15 mouse cellular contexts compared by ENCODE assay signal in genomic region chr14:71299755-71300154, GRCm38 (mm10).
DNase-seq lines count a peak whose midpoint lies in the region; ATAC-seq lines count a peak whose summit lies in the region.
"Had no signal": no experiment of that assay in that cellular context is flagged by ENCODE, and none has a peak within 500 bp of the region (broad histone marks: within the 10 kb centered on the region; RNA-seq: fewer than 3 reads in every experiment).

No protein-coding gene starts in this region.

- DNase-seq in heart, adult 11 months, result peak; percentile 85
- no peak for DNase-seq in heart, embryonic 10.5 days (ENCODE audit: low spot score)
- DNase-seq in hindbrain, embryonic 11.5 days (ENCODE audit: low spot score), result no peak
- peak; percentile 7 for DNase-seq in thymus, postnatal 14 days
- DNase-seq in thymus, postnatal 25 days, result no peak
- DNase-seq: layer of hippocampus, postnatal 36 days; lung, adult 18-20 months; right cerebral cortex, postnatal 14 days had no signal

- 0 out of 2 replicates have a peak, but pooled peaks cover 4% of the 10 kb centered on the region for H3K4me1 ChIP-seq in heart, embryonic 10.5 days
- no peaks in the 10 kb centered on the region; the same call in 1 of the 2 replicates for H3K4me1 ChIP-seq in hindbrain, embryonic 16.5 days (ENCODE audit: control insufficient read depth, insufficient read depth, low read depth, low read length)
- H3K4me1 ChIP-seq in hindbrain, embryonic 11.5 days (replicated peaks; ENCODE audit: control insufficient read depth, insufficient read depth, low read length), result no peaks in the 10 kb centered on the region
- 0 out of 2 replicates have a peak, but pooled peaks cover 3% of the 10 kb centered on the region for H3K4me1 ChIP-seq in embryonic facial prominence, embryonic 15.5 days
- H3K4me1 ChIP-seq: embryonic facial prominence, embryonic 13.5 days; forebrain, embryonic 10.5 days; hindbrain, embryonic 10.5 days had no signal

- WGBS in heart, embryonic 10.5 days, result 86% methylated on average over 6 of the region's 6 CpGs
- WGBS in hindbrain, embryonic 16.5 days, result 52% methylated on average over 6 of the region's 6 CpGs
- 65% methylated on average over 6 of the region's 6 CpGs for WGBS in hindbrain, embryonic 11.5 days
- WGBS in embryonic facial prominence, embryonic 15.5 days, result 63% methylated on average over 6 of the region's 6 CpGs

- no peak overlapping the region for H3K27ac ChIP-seq in heart, embryonic 10.5 days
- H3K27ac ChIP-seq in hindbrain, embryonic 16.5 days (ENCODE audit: low read depth, low read length), result no peak overlapping the region
- H3K27ac ChIP-seq in hindbrain, embryonic 11.5 days (ENCODE audit: low read depth, low read length), result no peak overlapping the region
- no peak overlapping the region for H3K27ac ChIP-seq in embryonic facial prominence, embryonic 15.5 days (replicated peaks)
- H3K27ac ChIP-seq: embryonic facial prominence, embryonic 13.5 days; forebrain, embryonic 10.5 days; hindbrain, embryonic 10.5 days; neural tube, embryonic 13.5 days had no signal

- H3K9me3 ChIP-seq in heart, embryonic 10.5 days, result no peaks in the 10 kb centered on the region
- no peaks in the 10 kb centered on the region for H3K9me3 ChIP-seq in hindbrain, embryonic 16.5 days (ENCODE audit: control insufficient read depth, low read length)
- no peaks in the 10 kb centered on the region for H3K9me3 ChIP-seq in hindbrain, embryonic 11.5 days (ENCODE audit: control insufficient read depth, low read length)
- H3K9me3 ChIP-seq in embryonic facial prominence, embryonic 15.5 days (replicated peaks), result no peaks in the 10 kb centered on the region
- H3K9me3 ChIP-seq: embryonic facial prominence, embryonic 13.5 days; forebrain, embryonic 10.5 days; hindbrain, embryonic 10.5 days; neural tube, embryonic 13.5 days had no signal

- ATAC-seq in hindbrain, embryonic 16.5 days, result peak; percentile 77
- no peak for ATAC-seq in hindbrain, embryonic 11.5 days (ENCODE audit: low FRiP score)
- peak; percentile 63; the same call in 1 of the 2 replicates for ATAC-seq in embryonic facial prominence, embryonic 15.5 days (ENCODE audit: insufficient number of reproducible peaks, low FRiP score, low TSS enrichment, low read depth)
- ATAC-seq: intestine, postnatal 0 days had no signal

- no peaks in the 10 kb centered on the region for H3K27me3 ChIP-seq in heart, embryonic 10.5 days (ENCODE audit: insufficient read depth, poor library complexity, severe bottlenecking)
- H3K27me3 ChIP-seq in hindbrain, embryonic 16.5 days (replicated peaks; ENCODE audit: control insufficient read depth, insufficient read depth, low read length), result no peaks in the 10 kb centered on the region
- no peaks in the 10 kb centered on the region for H3K27me3 ChIP-seq in hindbrain, embryonic 11.5 days (ENCODE audit: control insufficient read depth, insufficient read depth, low read length)
- no peaks in the 10 kb centered on the region for H3K27me3 ChIP-seq in embryonic facial prominence, embryonic 15.5 days
- H3K27me3 ChIP-seq: embryonic facial prominence, embryonic 13.5 days; neural tube, embryonic 13.5 days had no signal

- no peak overlapping the region for H3K9ac ChIP-seq in hindbrain, embryonic 16.5 days (ENCODE audit: low read depth, low read length)
- no peak overlapping the region for H3K9ac ChIP-seq in hindbrain, embryonic 11.5 days (ENCODE audit: low read depth, low read length)
- no peak overlapping the region for H3K9ac ChIP-seq in embryonic facial prominence, embryonic 15.5 days
- H3K9ac ChIP-seq: embryonic facial prominence, embryonic 13.5 days; neural tube, embryonic 13.5 days had no signal

- H3K4me3 ChIP-seq in heart, embryonic 10.5 days, result no peak overlapping the region
- H3K4me3 ChIP-seq in hindbrain, embryonic 16.5 days (ENCODE audit: low read length), result no peak overlapping the region
- H3K4me3 ChIP-seq in hindbrain, embryonic 11.5 days (ENCODE audit: low read depth, low read length), result no peak overlapping the region
- H3K4me3 ChIP-seq in embryonic facial prominence, embryonic 15.5 days (replicated peaks), result no peak overlapping the region
- H3K4me3 ChIP-seq: embryonic facial prominence, embryonic 13.5 days; forebrain, embryonic 10.5 days; hindbrain, embryonic 10.5 days; neural tube, embryonic 13.5 days had no signal

- H3K4me2 ChIP-seq in hindbrain, embryonic 16.5 days (ENCODE audit: low read length), result no peak overlapping the region
- H3K4me2 ChIP-seq in hindbrain, embryonic 11.5 days (replicated peaks; ENCODE audit: low read depth, low read length), result no peak overlapping the region
- no peak overlapping the region for H3K4me2 ChIP-seq in embryonic facial prominence, embryonic 15.5 days (replicated peaks)
- H3K4me2 ChIP-seq: embryonic facial prominence, embryonic 13.5 days; neural tube, embryonic 13.5 days had no signal

- no peaks in the 10 kb centered on the region for H3K36me3 ChIP-seq in heart, embryonic 10.5 days
- H3K36me3 ChIP-seq in hindbrain, embryonic 16.5 days (ENCODE audit: control insufficient read depth, insufficient read depth, low read length), result no peaks in the 10 kb centered on the region
- no peaks in the 10 kb centered on the region for H3K36me3 ChIP-seq in hindbrain, embryonic 11.5 days (ENCODE audit: control insufficient read depth, insufficient read depth, low read length)
- no peaks in the 10 kb centered on the region for H3K36me3 ChIP-seq in embryonic facial prominence, embryonic 15.5 days
- H3K36me3 ChIP-seq: embryonic facial prominence, embryonic 13.5 days; forebrain, embryonic 10.5 days; hindbrain, embryonic 10.5 days; neural tube, embryonic 13.5 days had no signal

Comparison
In these comparisons a context has a peak if more than half of its experiments do, and no peak if none do; other contexts are left out.
1. DNase-seq: peak in heart, adult 11 months (single experiment) and thymus, postnatal 14 days (single experiment); none in heart, embryonic 10.5 days (single experiment), hindbrain, embryonic 11.5 days (single experiment) and thymus, postnatal 25 days (single experiment).